Mouse (Mus musculus) mammary gland, adult 2 months (tissue): ENCODE measurements around the gene Tdpoz4. TPM values are rescaled to one million over a fixed set of nuclear protein-coding genes. Genes with fewer than 3 reads are reported as not detected.

ENCODE experiments used
- polyA plus RNA-seq: library from polyadenylated mRNA; depleted of rRNA; stranded (reverse); fragments of >200 nt; gene quantifications from 2 replicates; pipeline ENCODE4 v1.2.3, GENCODE M21; 2012; ENCODE audit warnings: low replicate concordance; rRNA removed

Gene Tdpoz4
- not detected in 2 replicates for polyA plus RNA-seq

GRCm38 (mm10) chr3:93796098-93796497 is at the start of gene Tdpoz4:
Gene Tdpoz4 (plus strand): TSS chr3:93796398.

GRCm38 (mm10) chr3:93772700-93773099 is 23.5 kb upstream of the Tdpoz4 start, which contains the start of gene Gm5773:
Gene Gm5773 (plus strand): TSS chr3:93773000.

GRCm38 (mm10) chr3:93825720-93826119 is 29.5 kb downstream of the Tdpoz4 start, which contains the start of gene Tdpoz3:
Gene Tdpoz3 (plus strand): TSS chr3:93826020.

Other genes with a start within 250 kb of the Tdpoz4 start
- gene S100a10, start 241.3 kb upstream of the Tdpoz4 start, polyA plus RNA-seq, result 77.1 and 139 TPM in 2 replicates
- not detected in 2 replicates for gene Tdpoz2, start 143.7 kb upstream of the Tdpoz4 start, polyA plus RNA-seq
- not detected in 2 replicates for gene Tdpoz1, start 120.1 kb upstream of the Tdpoz4 start, polyA plus RNA-seq
- not detected in 2 replicates for gene Gm37596, start 103.3 kb upstream of the Tdpoz4 start, polyA plus RNA-seq
- gene Gm5773, start 23.4 kb upstream of the Tdpoz4 start, polyA plus RNA-seq, result not detected in 2 replicates
- gene Tdpoz3, start 29.6 kb downstream of the Tdpoz4 start, polyA plus RNA-seq, result not detected in 2 replicates
- not detected in 2 replicates for gene Gm9117, start 147.1 kb downstream of the Tdpoz4 start, polyA plus RNA-seq
- not detected in 2 replicates for gene Tdpoz5, start 164.9 kb downstream of the Tdpoz4 start, polyA plus RNA-seq